Mouse (Mus musculus) adrenal gland, postnatal 25 days (tissue): ENCODE results near the gene Rapgef2. TPM values are rescaled to one million over a fixed set of nuclear protein-coding genes. Genes with fewer than 3 reads are reported as not detected.

Experiments used
- DNase-seq: peaks from one replicate; pipeline ENCODE4 v3.0.0; 2021; ENCODE audit warnings: mixed read lengths
- total RNA-seq: library from RNA; stranded (reverse); gene quantifications from 2 replicates; pipeline ENCODE4 v1.2.3, GENCODE M21; 2021

Rapgef2 gene
- total RNA-seq, 1 experiment from 2014 or later, result 27.8 TPM

DNA sequence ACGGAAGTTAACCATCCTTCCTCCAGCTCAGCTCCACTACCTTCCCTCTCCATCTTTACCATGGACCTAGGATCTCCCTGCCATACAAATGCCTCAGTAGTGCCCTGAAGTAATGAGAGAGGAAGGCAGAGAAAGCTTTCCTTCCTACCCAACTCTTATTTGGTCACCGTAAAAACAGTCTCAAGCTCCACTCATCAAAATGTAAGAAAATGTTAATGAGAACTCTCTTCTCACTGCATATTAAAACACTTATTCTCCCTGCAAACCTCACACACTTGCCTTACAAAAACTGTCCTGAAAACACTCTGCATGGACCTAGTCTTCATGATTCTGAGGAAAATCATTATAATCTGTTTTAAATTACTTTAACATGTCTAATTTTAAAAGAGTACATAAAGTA lies 118.7 kb downstream of the Rapgef2 start:
- DNase-seq, result no peak

DNA sequence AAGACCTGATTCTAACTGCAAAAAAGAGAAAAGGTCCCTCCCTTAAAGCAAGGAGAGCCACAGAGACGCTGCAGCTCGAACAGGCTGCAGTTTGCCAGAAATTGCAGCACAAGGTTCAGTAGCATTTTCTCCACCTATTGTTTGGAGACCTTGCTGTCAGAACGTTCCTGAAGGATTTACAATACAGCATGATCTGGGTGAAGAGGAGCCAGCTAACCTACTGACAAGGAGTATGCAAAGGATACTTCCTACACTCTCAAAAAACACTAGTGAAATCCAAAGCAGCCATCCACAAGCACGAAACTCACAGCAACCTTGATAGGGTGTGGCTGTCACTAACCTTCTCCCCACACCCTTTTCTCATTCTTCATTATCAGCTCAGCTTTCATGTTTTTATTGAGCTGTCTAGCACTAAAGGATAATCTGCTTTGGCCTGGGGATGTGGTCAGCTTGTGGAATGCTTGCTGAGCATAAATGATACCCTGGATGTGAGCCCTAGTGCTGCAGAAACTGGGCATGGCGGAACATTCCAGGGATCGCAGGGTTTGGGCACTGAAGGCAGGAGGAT lies 124.4 kb downstream of the Rapgef2 start:
- no peak for DNase-seq

DNA sequence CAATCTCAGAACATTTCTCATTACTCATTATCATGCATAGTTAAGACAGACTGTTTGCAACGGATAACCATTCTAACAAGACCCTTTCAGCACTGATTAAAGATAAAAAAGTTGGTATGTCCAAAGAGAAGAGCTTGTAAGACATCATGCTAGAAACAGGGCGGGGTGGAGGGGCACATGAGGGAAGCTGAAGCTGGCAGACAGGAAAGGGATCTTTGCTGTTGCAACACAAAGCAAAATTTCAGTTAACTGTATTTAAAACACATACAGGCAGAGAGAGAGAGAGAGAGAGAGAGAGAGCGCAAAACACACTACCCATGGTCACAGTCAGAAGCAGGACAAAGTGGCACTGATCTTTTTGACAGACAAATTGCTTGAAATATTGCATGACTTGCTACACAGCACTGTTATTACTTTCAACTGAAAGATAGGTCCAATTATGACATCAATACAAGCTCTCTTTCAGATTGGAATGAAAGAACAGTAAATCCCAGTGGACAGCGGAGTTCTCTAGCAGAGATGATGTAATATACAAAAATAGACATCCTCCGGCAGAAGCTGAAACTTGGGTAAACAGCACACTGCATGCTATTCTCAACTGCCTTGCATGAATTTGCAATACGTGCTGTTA lies 125.1 kb downstream of the Rapgef2 start:
- no peak for DNase-seq

DNA sequence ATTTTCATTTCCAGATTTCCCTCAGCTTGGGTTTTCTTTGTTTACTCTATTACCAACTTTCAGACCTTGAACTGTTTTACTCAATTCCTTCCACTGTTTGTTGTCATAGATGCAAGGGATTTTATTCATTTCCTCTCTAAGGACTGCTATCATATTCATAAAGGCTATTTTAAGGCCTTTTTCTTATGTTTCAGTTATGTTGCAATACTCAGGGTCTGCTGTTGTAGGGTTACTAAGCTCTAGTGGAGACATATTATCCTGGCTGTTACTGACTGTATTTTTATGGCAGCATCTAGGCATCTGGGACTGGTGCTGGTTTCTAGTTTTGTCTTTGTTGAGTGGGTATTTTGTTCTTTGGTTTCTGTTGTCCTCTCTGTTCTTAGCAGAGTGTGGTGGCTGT lies 128.1 kb downstream of the Rapgef2 start:
- no peak for DNase-seq

DNA sequence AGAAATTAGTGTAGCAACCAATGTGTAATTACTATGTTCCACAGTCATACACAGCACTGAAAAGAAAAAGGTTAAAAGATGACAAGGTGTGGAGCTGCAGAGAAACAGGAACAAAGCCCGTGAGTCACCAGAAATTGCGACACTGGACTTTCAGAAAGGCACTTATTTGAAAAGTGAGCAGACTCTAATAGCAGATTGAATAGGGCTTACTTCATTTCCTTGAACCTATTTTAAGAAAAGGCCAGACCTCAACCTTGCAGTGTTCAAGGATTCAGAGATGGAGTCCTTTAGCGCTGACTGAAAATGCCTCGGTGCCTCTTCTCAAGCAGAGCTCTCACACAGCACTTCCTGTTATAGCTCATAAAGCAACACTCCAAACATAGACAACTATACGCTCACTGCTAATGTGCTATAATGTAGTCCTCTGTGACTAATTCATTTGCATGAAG lies 133.3 kb downstream of the Rapgef2 start:
- DNase-seq, result peak; percentile 43

DNA sequence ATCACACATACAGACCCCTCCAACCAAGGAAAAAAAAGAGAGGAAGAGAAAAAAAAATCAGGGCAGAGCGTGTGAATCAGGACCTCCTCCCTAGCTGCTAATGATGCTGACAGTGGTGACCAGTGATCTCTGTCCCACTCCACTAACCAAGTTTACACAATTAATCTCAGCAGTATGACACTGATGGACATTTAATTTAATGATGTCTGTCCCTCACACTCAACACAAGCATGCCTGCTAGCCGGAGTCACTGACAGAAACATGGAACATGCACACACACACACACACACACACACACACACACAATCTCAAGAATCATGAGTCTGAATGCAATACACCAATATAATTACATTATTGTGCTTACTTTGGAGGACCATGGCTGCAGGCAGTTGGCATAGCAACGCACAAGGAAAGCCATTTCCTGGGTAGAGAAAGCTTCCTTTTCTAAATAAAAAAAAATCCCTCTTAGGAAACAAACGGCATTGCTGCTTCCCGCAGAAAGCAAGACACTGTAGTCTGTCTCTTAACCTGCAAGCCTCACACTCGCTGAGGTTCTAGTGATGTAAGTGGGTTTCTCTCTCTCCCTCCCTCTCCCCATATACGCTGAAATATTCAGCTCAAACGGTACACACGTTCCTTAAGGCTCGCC lies 140.8 kb downstream of the Rapgef2 start:
- DNase-seq, result no peak

DNA sequence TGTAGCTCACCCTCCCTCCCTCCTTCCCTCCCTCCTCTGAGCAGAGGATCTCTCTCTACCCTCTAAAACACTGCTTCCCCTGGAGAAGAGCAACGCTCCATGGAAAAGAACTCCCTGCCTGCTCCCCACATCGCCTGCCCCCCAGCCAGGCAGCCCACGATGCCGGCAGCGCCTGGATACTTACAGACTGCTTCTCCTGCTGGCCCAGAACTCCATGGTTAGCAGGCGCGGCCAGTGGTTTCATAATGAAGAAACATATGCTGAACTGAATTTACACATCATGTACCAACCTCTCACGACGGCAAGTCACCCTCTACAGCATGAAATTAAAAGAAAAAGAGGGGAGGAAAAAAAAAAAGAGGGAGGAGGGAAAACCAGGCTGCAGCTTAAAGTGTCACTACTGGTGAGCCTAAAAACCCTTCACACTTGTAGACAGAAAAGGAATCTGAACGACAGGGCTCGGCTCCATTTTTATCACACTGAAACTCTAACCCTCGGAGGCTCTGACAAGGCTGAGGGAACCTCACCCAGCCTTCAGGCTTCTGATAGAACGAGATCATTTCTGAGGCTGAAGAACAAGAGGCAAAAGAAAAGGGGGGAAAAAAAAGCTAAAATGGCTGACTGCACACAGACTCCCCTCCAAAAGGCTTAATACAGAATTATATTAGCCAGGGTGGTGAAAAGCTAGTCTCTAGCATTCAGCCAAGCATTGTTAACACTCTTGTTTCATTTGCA lies 141.5 kb downstream of the Rapgef2 start:
- no peak for DNase-seq

DNA sequence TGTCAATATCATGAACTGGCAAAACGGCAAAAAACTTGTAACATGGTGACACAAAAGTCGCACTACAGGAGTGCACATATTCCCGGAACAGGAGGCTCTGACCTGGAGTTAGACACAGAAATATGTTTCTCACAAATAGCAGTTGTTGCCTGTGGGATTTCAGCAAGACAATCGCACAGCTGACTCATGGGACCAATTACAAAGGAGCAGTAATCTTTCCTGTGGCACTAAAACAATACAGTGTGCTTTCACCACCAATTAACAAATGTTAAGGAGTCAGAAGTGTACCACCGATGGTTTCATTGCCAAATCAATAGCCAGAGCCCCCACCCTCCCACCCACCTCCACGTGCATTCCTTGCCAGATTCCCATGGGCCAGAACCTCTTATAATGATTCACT lies 142.2 kb downstream of the Rapgef2 start:
- no peak for DNase-seq

DNA sequence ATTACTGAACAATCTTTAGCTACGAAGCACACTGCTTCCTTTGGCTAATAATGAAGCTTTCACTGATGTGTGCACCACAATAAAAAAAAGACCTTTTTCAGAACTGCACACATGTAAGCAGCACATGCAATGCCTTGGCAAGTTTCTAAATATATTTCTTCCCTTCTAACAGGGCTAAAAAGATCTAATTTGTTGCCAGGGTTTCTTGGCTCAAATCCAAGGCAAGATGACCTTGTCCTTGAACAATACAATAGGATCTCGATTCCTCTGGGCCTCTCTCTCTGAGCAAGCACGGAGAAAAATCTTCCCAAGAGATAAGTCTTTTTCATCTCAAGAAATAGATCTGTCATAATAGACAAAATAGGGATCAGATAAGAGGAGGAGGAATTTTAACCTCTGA lies 147.1 kb downstream of the Rapgef2 start:
- DNase-seq, result no peak

DNA sequence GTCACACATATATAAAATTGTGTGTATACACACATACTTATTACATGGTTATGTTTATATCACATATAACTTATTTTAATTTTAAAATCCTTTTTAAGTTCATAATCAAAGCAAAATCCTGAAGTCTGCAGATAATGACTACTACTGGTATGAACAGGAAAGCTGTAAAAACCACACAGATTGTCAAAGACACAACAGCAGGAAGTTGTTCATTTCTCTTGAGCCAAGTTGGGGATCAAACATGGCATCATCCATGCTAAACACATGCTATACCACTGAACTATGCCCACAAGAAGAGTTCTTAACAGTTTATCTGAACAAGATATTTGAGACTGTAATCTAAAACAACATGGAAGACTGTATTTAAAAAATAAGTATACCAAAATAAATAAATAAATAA lies 147.7 kb downstream of the Rapgef2 start:
- DNase-seq, result no peak

DNA sequence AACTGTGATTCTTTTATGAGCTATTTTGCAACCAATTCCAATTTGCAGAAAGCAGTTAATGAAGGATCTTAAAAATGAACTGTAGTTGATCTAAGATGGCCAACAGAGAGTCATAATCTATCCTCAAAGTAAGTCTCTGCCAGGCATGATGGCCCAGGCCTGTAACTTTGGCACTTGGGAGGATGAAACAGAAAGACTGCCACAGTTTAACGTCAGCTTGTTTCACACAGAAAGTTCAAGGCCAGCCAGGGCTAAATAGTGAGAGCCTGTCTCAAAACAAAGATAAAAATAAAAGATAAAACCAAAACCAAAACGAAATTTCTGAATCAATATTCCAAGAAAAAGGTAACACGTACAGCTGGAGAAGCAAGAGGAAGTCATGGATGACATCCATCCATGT lies 155.3 kb downstream of the Rapgef2 start:
- no peak for DNase-seq

DNA sequence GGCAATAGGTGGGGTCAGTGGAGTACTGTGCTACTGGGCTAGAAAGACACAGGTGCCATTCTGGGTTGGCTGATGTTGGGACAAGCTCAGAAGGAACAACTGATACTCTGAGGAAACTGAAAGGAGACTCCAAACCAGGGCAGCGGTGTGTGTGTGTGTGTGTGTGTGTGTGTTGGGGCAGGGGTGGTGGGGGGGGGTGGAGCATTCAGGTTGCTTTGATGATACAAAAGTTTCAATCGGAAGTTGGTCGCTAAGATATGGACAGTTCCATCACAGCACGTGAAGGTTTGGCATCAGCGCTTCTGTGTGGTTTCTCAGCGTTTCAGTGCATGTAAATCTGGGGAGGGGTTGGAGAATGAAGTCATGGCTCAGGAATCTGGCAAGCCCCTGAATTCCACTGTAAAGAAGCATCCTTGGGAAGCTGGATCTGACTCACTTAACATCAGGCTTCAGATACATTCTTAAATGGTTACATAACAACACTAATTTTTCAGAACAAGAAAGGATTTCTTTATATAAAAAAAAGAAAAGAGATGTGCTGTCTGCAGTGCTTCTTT lies 157.2 kb downstream of the Rapgef2 start:
- no peak for DNase-seq

DNA sequence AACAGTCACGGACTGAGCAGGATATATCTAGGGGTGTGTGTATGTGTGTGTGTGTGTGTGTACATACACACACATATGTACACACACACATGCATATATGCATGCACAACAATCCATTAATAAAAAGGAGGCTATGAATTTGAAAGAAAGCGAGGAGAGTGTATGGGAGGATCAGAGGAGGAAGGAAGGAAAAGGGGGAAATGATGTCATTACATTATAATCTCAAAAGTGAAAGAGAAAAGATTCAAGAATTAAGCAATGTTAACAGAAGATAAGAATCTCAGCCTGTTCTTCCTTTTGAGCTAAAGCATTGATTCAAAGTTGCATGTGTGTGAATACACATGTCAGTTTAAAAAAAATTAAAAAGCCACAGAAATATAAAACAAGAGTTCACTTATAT lies 158.5 kb downstream of the Rapgef2 start:
- DNase-seq, result no peak

DNA sequence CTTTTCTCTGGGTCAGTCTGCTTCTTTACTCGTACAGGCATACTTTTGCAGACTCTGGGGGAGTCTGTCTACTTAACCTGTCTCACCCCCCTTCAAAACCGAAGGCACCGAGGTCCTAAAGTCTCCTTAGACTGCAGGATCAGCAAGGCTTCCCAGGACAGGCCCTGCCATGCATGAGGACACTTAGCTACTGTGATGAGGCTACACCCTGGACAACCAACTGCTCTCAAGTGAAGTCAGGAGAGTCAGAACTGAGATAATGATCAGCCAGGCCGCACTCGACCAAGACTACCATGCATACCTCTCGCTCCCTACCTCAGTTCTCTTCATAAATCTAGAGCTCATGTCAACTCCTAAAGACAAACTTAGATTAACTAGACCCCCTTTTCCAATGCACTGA lies 159.5 kb downstream of the Rapgef2 start:
- DNase-seq, result no peak

DNA sequence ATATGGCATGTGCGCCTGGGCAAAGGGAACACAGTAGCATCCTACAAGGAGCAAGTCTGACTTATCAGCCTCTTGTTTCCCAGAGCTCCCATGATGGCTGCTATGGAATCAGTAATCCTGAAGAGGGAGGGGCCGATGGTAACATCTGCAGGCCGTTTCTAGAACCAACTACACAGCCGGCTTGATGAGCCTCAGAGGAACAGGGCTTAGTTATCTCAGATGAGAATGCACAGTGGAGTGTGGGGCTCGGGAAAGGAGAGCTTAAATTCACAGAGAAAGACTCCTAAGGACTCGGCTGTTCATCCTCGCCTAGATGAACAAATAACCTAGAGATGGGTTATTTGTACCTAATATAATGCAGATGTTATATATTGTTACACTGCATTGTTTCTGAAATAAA lies 164.9 kb downstream of the Rapgef2 start:
- no peak for DNase-seq

DNA sequence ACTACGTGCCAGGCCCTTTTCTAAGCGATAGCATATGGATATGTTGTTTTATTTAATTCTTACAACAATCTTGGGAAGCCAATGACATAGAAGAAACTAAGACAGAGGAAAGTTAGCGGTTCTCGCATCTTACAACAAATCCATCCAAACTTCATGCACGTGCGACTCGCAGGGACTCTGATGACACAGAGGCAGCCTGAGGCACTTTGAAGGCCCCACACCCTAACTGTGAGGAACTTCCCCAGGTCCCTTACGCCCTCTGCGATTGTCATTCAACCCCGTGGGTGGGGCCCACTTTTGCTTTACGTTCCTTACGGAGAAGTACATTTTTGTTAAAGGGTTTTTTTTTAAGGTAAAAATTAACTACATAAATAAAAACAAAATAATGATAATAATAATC lies 166.3 kb downstream of the Rapgef2 start:
- DNase-seq, result no peak

DNA sequence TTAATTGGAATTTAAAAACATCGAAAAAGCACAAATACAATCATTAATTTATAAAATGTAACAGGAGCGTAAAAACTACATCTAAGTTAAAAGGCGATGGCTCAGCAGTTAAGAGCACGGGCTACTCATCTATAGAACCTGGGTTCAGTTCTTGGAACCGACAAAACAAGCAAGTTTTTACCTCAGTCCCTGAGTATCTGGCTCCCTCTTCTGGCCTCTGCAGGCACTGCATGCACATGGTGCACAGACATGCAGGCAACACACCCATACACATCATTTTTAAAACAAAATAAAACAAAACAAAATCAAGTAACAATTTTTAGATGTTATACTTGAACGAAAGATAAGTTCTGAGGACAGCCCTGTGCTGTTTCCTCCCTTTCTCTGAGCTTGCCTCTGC lies 176.2 kb downstream of the Rapgef2 start:
- DNase-seq, result no peak

DNA sequence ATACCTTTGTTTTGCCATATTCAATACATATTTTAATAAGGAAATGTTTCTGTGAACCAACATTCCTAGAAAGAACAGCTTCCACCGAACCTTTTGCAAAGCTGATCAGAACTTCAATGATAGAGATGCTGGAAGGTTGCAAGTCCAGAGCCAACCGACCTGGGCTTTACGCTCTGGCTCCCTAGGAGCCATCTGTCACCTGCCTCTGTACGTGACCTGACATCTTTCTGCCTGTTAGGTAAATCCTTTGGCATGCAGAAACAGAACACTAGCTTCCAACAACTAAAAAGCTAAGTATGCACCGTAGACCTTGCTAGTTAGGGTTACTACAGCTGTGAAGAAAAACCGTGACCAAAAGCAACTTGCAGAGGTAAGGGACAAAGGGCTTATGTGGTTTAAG lies 178.1 kb downstream of the Rapgef2 start:
- no peak for DNase-seq

DNA sequence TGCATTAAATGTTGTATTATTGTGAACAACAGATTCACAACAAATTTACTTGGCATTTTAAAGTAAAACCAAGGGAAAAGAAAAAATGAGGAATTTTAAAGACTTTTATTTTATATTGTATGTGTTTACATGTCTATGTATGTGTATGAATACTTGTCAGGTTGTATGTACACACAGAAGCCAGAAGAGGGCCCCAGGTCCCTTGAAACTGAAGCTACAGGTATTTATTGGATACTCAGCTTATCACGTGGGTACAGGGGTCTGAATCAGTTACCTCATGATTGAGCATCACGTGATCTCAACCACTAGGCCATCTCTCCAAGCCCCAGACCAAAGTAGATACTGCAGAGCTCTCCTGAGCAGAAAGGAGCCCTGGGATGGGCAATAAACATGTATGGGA lies 180.0 kb downstream of the Rapgef2 start:
- no peak for DNase-seq

DNA sequence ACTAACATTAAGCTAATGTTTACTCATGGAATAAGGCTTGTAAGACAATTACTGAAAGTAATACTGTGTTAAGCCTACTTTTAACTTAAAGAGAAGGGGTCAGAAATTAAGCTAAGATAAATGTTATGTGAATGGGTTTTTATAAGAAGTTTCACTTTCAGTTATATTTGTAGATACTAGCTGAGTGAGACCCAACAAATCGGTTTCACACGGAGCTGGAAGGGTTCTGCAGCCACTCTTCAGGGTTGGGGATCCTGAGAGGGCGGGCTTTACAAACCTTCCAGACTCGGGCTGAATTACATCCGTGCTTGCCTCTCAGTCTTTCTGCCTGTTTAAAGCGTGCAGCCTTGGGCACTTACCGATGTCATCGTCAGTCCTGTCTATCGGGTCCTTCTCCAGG lies 182.7 kb downstream of the Rapgef2 start:
- no peak for DNase-seq

DNA sequence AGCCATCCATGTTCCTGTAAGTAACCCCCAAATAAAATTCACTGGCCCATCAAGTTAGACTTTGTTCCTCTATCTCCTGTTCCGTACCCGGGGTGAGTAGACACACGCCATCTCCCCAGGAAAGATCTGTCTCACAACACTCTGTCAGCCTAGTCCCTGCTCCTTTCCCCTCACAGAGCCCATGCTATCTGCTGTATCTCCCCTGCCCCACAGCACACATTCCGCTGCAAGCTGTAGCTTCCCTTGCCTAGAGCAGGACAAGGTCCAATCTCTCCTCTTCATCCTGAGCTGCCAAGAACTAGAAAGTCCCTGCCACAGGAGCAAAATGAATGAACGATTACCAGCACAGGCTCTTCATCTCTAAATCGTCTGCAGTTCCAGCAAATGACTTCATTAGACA lies 184.6 kb downstream of the Rapgef2 start:
- no peak for DNase-seq

DNA sequence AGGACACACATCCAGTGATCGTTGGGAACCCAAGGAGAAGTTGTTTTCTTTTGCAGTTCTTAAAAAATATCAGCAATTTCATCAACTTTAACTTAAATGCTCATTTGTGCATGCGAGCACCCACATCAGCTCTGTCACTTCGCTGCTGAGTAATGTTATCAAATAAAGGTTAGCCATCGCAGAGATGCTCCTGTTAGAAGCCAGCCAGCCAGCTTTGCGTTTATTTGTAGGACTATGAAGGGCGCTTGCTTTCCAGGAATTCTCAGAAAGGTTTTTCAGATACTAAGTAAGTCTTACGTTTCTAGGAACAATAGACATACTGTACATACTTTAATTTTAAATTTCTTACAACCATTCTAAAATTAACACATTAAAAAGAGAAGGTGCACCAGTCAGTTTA lies 185.5 kb downstream of the Rapgef2 start:
- no peak for DNase-seq

DNA sequence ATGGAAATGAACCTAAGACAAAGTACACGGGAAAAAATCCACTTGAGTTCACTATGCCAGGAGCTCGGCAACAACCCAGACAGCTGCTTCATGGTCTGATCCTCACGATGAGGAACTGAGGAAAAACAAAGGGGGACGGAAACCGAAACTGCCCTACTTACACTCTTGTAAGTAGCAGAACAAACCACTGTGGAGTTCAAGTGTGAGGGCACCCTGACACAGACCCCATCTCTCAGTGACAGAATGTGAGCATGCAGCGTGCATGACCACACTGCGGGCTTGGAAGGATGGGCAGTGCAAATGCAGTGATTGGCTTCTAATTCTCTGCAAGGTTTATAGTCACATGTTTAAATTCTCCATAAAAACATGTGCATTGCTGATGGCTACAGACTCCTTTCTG lies 197.2 kb downstream of the Rapgef2 start:
- DNase-seq, result no peak
